Mouse (Mus musculus) kidney, postnatal 25 days (tissue): ENCODE measurements around the gene Tufm.

Experiments
- DNase-seq, 2 experiments: peaks; one replicate each; pipeline ENCODE4 v3.0.0; 2021; ENCODE audit warnings: mixed read lengths in 2 of 2

Tufm gene

GRCm38 (mm10) chr7:126502023-126502741 lies 15.0 kb downstream of the Tufm start:
- DNase-seq = peak; percentile 92 to 98

- no peak for DNase-seq
Observed at GRCm38 (mm10) chr7:126502751-126503150, 15.6 kb downstream of the Tufm start.

- DNase-seq = peak; percentile 99
Observed at GRCm38 (mm10) chr7:126503273-126503878, 16.2 kb downstream of the Tufm start, which contains the start of gene Atxn2l. Atxn2l (minus strand) TSS chr7:126503437.

GRCm38 (mm10) chr7:126504913-126505312 lies 17.8 kb downstream of the Tufm start:
- no peak for DNase-seq

GRCm38 (mm10) chr7:126507126-126507778 lies 20.1 kb downstream of the Tufm start:
- DNase-seq = no peak

- DNase-seq = no peak
Observed at GRCm38 (mm10) chr7:126511287-126511686, 24.1 kb downstream of the Tufm start.

GRCm38 (mm10) chr7:126518261-126518941 lies 31.2 kb downstream of the Tufm start:
- no peak for DNase-seq

GRCm38 (mm10) chr7:126519513-126519912 lies 32.4 kb downstream of the Tufm start:
- DNase-seq = peak; percentile 45 to 58

- no peak for DNase-seq
Observed at GRCm38 (mm10) chr7:126523316-126523715, 36.2 kb downstream of the Tufm start.

GRCm38 (mm10) chr7:126528166-126528577 lies 41.0 kb downstream of the Tufm start:
- peak in 1 of 2 experiments; percentile 45 for DNase-seq

- DNase-seq = no peak
Observed at GRCm38 (mm10) chr7:126533434-126533833, 46.3 kb downstream of the Tufm start.

- DNase-seq = peak in 1 of 2 experiments; percentile 22
Observed at GRCm38 (mm10) chr7:126535766-126536165, 48.6 kb downstream of the Tufm start.

GRCm38 (mm10) chr7:126536466-126536865 lies 49.3 kb downstream of the Tufm start:
- no peak for DNase-seq

GRCm38 (mm10) chr7:126537820-126538585 lies 50.8 kb downstream of the Tufm start:
- peak in 1 of 2 experiments; percentile 41 for DNase-seq
